Mouse (Mus musculus) frontal cortex, postnatal 10 days (tissue): ENCODE measurements around the gene Scarf2.

ENCODE experiments used
- DNase-seq, 2 experiments: peaks; one replicate each; pipeline ENCODE4 v3.0.0; 2022; ENCODE audit warnings: low spot score in 2 of 2, mixed read lengths in 1 of 2

Gene Scarf2

DNA sequence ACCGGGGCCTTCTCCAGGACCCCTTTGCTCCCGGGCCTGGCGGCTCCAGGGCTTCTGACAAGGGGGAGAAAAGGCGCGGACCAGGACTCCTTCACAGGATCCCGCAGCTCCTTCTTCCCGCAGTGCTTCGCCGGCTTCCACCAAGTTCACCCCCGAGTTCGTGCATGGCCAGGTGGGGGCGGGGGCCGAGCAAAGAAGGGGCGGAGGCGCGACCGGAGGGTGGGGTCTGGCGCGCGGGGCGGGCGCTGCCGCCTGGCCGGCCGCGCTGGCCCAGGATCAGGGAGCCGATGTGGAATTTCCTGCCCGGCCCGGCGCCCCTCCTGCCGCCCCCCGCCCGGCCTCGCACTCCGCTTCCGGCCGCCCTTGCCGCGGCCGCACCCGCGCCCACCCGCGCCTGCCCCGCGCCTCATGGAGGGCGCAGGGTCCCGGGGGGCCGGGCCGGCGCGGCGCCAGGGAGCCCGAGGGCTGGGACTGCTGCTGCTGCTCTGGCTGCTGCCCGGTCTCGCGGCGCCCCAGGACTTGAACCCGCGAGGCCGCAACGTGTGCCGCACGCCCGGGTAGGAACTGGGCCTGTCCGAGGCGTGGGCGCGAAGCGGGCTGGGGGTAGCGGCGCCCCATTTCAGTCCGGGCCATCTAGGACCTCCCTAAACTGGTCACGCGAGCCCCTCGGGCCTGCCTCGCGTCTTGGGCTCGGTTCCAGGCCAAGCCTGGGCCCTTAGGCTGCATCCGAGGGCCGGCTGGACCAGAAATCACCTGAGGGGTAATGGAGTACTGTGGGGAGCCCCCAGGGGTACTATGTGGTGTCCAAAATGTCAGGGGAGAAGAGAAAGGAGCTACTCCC is at the start of gene Scarf2:
TSS of gene Scarf2 (plus strand) at position 312 of the 841 bp plus-strand sequence.
- DNase-seq = no peak

DNA sequence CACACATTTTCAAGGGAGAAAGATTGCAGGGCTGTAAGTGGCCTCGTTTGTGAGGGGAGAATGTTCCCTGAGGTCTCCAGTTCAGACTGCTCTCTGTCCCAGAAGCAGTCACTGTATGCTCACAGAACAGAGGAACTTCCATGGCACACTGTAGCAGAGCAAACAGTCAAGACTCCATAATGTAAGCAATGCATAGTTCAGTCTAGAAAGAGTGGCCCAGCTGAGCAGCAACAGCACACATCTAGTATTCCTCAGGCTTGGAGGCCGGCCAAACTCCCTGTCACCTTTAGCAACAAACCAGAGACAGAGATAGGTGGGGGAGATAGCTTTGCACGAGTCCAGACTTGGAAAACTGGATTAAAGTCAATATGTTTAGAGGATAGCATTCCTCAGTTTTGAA is 44.1 kb upstream of the Scarf2 start:
- no peak for DNase-seq

DNA sequence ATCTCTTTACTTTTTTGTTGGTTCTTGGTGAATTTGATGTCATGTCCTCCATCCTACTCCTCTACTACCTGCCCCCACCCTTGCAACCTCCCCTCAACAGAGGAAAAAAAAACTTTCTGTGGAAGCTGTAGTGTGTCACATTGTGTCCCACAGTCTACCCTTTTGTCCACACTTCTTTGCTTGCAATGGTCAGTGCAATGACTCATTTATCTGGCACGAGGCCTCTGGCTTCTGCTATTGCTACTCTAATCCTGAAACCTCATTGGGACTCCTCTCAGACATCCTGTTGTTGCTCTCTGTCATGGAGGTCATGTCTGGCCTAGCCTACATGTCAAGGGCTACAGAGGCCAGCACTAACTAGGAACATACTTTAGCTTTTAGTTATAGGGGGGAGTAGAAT is 43.4 kb upstream of the Scarf2 start:
- DNase-seq = no peak

DNA sequence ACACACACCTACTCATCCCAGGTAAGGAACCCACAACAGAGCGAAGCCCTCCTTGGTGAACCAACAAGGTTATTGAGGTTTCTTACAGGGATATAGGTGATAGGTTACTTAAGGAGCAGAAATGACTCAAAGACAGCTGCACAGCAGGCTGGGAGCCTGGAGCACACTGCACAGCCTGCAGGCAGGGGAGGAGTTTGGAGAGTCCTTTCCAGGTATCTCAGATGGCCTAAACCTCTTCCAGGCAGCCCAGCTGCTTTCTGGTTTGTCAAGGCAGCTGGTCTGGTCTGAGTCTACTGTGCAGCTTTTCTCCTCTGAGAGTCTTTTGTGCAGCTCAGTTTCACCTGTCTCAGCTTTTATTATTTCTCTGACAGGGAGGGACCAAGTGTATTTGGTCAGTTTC is 39.3 kb upstream of the Scarf2 start:
- no peak for DNase-seq

DNA sequence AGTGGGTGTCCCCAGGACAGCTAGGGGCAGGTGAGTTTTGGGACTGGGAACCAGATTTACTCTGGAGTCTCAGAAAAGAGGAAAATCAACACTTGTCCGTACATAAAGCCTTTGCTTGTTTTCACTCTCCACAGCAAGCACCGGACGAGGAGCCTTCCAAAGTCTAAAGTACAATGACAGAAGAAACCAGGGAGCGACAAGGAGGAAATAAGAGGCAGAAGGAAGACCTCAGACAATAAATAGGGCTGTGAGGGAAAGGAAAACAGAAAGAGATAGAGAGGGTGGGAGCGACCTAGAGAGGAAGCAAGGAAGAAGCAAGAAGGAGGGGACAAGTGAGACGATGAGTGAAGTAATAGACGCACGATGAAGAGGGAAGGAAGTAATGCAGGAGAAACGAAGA is 38.2 kb upstream of the Scarf2 start:
- no peak for DNase-seq

DNA sequence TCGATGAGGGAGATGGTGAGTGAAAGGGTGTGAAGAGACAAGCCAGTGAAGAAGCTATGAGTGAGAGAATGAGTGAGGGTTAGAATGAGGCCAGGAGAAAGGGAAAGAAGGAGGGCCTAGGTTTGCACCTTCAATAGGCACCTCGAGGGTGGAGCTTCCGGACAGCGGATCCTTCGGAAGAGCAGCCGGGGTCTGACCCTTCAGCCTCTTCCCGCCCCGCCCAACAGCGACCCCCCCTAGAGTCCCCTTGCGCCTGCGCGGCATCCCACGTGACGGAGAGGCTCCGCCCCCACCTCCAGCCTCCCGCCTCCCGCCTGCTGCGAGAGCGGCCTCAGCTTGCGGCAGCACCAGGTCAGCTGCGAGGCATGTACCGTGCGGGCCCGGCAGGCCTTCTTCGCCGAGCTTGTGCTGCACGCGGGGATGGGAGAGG is 37.7 kb upstream of the Scarf2 start, which contains the start of gene Klhl22:
TSS of gene Klhl22 (plus strand) at position 275 of the 430 bp plus-strand sequence.
- peak; percentile 80 to 92 for DNase-seq

DNA sequence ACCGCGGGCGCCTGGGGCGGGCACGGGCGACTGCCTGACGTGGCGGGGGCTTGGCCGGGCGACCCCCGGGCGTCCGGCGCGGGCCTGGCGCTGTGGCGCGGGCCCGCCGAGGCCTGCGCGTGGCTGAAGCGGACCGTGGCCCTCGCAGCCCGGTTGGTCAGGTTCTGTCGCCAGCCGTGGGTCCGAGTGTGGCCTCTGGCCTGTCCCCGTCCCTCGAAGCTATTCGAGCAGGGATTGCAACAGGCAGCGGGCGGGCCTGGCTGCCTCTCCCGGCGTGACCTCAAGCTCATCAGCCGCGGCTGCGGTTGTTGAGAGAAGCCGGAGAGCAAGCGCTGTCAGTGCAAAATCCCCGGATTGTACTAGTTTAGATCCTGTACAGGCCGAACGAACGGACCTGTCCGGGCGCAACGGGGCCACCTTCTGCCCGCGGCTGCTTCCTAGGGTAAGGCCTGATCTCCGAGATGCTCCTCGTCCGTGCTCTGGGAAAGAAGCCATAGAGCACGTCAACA is 37.2 kb upstream of the Scarf2 start:
- peak in 1 of 2 experiments; percentile 44 for DNase-seq

DNA sequence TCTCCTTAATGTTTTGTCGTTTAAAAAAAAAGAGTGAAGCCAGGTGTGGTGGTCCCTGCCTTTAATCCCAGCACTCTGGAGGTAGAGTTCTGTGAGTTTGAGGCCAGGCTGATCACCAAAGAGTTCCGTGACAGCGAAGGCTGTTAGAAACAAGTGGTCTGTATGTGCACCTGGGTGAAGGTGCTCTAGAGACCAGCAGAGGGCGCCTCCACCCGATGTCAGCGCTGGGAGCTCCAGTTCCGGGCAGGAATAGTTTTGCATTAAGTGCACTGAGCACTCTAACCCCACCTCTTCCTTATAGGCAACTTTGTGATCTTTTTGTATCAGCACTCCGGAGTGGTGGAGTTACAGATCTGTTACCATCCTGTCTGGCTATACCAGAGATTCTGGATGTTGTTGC is 36.4 kb upstream of the Scarf2 start:
- peak in 1 of 2 experiments; percentile 24 for DNase-seq

DNA sequence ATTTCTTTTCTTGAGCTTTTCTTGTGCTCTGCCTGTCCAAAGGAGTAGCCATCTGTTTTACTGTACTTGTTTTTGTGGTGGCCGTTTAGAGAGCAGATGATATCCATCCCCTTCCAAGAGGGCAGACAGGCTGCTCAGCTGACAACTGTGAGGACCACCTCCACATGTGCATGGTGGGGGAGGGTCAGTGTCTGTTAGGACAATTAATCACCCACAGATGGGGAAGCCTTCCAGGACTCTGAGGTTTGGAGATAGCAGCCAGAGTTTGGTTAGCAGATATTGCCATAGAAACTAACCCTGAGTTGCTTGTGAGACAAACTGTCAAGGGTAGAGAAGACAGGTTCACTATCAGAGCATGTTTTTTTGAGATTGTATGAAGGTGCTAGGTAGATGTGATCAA is 36.0 kb upstream of the Scarf2 start:
- DNase-seq = no peak

DNA sequence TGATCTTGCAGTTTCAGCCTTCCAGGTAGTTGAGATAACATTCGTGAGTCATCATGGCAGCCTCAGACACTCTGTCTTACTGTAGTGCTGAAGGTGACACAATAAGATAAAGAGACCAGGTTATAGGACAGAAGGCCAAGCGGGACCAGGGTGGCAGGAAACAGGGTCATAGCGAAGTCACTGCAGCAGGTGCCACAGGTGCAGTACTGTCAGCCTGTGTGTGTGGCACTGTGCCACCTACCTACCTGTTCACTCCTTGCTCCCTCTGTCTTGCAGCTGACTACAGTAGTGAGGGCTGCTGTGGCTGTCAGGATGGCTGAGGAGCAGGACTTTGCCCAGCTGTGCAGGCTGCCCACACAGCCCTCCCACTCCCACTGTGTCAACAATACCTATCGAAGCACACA is 33.0 kb upstream of the Scarf2 start:
- no peak for DNase-seq

DNA sequence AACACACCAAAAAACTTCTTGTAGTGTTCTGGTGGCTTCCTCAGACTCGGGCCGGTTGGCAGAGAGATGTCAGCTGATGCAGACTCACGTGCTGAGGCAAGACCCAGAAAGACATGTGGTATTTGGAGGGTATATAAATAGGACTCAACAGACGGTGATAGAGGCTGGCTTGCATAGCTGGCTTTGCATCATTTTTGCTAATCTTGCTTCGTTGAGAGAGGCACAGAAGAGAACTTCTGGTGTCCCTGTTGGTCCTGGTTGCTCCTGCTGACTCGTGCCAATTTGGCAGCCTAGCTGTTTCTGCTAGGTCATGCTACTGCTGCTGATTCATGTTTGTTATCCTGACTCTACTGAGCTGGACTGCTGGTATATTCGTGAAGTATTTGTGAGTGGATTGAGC is 28.2 kb upstream of the Scarf2 start:
- no peak for DNase-seq

DNA sequence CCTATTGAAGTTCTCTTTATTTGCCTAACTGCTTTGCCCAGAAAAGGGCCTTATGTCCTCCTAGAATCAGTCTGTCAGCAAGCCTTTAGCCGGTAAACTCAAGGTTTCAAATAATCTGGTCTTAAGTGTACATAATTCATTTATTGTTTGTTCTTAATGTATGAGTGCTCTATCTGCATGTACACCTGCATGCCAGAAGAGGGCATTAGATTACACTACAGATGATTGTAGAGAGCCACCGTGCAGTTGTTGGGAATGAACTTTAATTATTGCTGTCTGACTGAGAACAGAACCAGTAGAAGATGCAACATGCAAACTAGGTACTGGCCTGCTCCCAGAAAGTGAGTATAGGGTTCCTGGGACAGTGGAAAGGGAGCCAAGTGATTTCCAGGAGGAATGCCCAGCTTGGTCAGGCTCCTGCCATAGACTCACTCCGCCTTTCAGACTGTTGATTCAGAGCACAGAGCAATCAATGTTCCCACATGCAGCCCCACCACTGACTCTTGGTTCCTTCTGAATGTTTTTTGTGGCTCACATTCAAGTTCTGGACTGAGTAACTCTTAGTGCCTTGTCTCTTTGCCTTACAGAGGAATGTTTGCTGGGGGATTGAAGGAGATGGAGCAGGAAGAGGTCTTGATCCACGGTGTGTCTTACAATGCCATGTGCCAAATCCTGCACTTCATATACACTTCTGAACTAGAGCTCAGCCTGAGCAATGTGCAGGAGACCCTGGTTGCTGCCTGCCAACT is 25.8 kb upstream of the Scarf2 start:
- no peak for DNase-seq

DNA sequence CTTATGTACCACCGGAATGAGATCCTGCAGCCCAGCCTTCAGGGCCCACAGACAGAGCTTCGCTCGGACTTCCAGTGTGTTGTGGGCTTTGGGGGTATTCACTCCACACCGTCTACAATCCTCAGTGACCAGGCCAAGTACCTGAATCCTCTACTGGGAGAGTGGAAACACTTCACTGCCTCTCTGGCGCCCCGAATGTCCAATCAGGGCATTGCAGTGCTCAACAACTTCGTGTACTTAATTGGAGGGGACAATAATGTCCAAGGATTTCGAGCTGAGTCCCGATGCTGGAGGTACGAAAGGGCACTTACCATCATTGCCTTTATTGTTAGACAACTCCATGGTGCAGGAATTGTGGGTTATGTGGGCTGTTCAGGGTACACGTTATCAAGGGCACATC is 20.3 kb upstream of the Scarf2 start:
- DNase-seq = no peak

DNA sequence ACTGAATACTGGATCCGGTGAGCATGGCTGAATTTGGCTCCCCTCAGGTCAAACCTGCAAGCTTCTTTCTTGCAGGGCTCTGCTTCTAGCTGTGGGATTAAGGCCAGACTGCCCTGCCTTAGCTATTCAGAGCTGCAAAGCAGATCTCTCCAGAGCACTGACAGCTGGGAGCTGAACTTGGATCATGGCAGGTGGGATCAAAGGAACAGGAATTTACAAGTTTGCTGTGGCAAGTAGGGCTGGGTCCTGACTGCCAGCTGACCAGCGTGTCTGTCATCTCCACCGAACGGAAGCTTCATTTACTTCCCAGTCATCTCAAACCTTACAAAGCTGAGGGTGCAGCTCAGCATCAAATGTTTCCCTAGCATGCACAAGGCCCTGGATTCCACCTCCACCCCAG is 18.9 kb upstream of the Scarf2 start:
- no peak for DNase-seq

DNA sequence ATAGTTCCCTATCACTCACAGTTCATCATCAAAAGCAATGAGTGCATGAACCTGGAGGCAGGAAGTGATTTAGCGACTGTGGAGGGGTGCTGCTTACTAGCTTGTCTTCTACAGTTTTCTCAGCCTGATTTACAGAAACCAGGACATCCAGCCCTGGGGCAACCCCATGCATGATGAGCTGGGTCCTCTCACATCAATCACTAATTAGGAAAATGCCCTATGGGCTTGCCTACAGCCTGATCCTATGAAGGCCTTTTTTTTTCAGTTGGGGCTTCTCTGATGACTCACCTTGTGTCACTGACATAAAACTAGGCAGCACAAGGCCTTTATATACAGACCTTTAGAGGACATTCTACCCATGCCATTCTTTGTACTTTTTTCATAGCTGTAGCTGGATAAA is 17.4 kb upstream of the Scarf2 start:
- no peak for DNase-seq

DNA sequence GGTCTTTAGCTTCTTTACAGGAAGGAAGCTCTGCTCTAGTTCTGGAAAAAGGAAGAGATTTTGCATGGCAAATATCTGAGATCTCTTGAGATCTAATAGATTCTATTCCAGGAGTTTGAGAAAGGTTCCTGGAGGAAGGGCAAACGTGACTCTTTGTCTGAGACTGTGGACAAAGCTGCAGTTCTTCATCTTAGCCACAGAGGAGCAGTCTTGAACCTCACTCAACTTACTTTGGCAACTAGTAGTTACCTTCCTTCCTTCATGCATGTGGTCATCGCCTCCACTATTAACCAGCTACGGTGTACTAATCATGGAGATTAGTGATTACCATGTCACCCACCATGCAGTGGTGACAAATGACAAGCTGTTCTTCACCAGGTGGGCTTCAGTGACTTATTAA is 11.7 kb upstream of the Scarf2 start:
- no peak for DNase-seq

DNA sequence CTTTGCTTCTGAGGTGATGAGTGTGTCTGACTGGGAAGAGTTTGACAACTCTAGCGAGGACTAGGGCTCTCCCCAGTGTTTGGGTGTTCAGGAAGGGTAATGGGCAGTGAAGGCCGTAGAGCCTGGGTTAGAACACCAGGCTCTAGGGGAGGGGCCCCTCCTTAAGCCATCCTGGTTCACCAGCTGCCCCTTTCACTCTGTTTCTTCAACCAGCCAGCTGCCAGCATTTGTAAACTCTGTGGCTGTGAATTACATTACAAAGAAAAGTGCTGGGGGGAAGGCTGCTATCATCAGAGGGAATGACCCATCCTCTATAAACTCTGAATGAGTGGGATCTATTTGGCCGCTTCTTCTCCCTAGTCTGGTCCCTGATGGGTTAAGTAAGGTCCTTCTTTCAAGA is 4.4 kb upstream of the Scarf2 start:
- DNase-seq = no peak

DNA sequence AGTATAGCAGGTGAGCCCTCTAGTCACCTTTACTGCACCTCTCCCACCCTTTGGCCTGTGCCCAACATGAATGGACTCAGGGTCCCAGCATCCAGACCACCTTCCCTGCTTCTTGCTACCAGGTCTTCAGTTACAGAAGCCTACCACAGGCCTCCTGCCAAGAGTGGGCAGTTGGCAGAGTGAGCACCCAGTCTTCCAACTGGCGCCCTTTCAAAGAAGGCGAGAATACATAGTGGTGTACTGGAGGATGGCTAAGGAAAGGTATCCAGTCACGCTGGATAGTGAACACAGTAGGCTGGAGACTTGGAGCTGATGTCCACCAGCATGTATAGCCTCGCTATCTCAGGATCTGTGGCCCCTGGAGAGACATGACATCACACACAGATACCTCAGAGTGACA is 3.0 kb upstream of the Scarf2 start:
- no peak for DNase-seq

DNA sequence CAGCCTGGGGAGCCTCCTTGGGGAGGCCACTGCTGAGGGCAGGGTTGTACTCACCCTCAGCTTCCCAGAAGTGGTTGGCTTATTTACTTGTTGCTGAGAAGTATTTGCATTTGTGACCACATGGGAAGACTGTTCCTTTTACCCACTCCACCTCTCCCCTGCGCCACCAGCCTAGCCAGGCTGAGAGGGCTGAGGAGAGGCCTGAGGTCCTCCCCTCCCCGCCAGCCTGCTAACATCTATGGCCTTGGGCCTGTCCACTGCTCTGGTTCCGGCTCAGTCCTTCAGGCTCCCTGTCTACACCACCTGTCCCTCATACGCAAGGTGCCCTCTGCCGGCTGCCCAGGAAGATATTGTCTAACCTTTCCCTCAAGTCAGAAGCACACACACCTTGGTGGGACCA is 1.4 kb upstream of the Scarf2 start:
- no peak for DNase-seq

DNA sequence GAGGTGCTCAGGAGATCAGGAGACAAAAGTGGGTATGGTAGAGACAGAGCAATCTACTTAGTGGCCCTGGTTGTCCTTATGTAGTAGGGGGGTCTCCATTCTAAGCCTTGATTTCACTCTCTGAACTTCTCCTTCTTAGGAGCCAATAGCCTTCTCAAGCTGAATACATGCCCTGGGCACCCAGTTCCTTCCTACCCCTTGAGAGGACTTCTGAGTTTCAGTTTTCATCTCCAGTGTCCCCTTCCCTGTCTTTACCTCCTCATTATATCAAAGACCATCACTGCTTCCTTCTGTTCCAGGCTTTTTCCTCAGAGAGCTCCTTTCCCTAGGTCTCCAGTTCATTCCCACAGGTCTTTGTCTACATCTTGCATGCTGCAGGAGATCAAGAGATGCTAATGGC is 563 bp upstream of the Scarf2 start:
- no peak for DNase-seq

DNA sequence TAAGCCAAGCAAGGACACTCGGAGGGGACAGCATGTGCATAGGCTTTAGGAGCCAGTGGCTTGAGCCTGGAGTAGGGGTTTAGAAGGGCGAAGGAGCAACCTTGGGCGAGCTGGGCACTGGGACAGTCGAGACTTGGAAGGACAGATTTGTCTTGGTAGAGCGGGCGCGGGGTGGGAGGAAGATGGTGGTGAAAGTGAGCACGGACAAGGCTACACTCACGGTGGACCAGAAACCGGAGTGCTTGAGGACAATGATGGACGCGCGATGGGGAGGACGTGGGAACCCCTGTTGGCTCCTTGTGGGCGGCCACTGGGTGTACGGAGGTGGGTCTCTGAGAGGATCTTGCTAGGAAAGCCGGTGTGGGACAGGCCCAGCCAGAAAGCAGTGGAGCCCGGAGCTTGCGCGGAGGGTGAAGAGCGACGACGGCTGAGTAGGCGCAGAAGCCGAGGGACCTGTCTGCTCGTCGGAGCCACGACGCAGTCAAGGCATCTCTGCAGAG is 780 bp downstream of the Scarf2 start:
- no peak for DNase-seq

DNA sequence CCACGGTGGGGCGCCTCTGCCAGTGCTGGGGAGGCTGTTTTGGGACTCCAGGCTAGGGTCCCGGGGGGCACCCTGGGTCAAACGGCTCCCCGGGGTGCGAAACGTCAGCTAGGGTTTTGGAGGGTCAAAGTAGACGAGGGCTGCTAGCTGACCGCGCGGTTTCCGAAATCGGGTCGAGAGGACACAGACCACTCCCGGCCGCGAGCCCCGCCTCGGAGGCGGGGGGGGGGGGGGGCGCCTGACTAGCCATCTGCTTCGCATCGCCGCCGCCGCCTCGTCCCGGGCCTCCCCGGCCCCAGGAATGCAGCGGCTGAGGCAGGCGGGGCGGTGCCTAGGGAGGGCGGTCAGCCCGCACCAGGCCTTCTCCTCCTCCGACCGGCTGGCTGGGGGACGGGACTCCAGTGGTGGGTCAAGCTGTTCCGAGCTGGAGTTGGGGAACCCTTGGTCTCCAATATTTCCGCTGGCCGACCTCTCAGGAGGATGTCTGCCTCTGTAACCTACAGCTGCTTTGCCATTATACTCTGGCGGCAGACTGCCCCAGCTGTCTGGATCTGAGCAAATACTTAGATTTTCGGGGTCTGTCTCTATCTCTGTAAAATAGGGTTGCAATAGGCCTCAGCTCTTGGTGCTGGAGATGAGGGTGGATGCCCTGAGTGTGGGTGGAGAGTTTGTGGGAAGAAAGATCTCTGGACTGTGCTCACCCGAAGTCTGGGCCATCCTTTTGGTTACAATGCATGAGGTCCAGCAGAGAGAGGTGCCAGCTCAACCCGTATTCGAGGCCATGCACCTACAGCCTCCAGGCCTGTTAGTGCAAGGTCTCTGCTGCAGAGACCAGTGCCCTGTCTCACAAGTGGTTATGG is 1.5 kb downstream of the Scarf2 start:
- DNase-seq = no peak
